9 mouse cellular contexts compared by ENCODE assay signal in the genomic region with DNA sequence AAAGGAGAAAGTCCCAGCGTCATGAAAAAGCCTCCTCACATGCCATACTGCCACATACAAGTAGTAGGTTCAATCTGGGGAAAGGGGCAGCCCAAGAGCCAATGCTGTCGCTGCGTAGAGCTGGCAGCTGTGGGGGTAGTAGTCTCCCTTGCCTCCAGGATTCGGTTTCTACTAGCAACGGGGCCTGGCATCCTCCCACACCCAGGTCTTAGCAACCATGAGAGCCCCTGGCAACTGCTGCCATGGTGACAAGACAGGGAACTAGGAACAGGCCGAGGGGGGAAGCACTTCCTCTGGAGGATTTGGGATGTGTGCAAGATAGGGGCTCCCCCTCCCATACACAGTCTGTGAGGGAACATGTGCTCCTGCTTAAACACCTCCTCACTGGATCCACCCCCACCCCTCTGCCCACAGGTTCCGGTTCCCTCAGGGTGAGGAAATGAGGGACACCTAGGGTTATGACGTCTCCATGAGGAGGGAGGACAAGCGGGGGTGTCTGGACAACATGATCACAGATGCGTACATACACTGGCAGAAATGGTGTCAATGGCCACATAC. TPM values are rescaled to one million over a fixed set of nuclear protein-coding genes. Genes with fewer than 3 reads are reported as not detected.
A peak's percentile ranks its signal among the peaks of the same experiment; 100 is the strongest.
DNase-seq lines count a peak whose midpoint lies in the region; ATAC-seq lines count a peak whose summit lies in the region.
"Had no signal": no experiment of that assay in that cellular context is flagged by ENCODE, and none has a peak within 500 bp of the region (broad histone marks: within the 10 kb centered on the region; RNA-seq: fewer than 3 reads in every experiment).

No protein-coding gene starts in this region.

- peak overlapping the region; percentile 34 for H3K4me2 ChIP-seq in forebrain, embryonic 15.5 days (replicated peaks)
- H3K4me2 ChIP-seq in neural tube, embryonic 13.5 days: peak overlapping the region; percentile 36
- no peak overlapping the region for H3K4me2 ChIP-seq in heart, embryonic 11.5 days
- H3K4me2 ChIP-seq: liver, embryonic 15.5 days had no signal

- peaks cover 78% of the 10 kb centered on the region for H3K4me1 ChIP-seq in forebrain, embryonic 15.5 days
- peaks cover 67% of the 10 kb centered on the region for H3K4me1 ChIP-seq in neural tube, embryonic 13.5 days (replicated peaks)
- H3K4me1 ChIP-seq in heart, embryonic 11.5 days (ENCODE audit: control insufficient read depth, insufficient read depth, low read length): peaks cover 20% of the 10 kb centered on the region

- no peaks in the 10 kb centered on the region for H3K9me3 ChIP-seq in forebrain, embryonic 15.5 days
- H3K9me3 ChIP-seq in neural tube, embryonic 13.5 days: no peaks in the 10 kb centered on the region
- no peaks in the 10 kb centered on the region for H3K9me3 ChIP-seq in heart, embryonic 11.5 days (replicated peaks; ENCODE audit: control insufficient read depth, low read length)
- H3K9me3 ChIP-seq: liver, embryonic 15.5 days had no signal

- WGBS in forebrain, embryonic 15.5 days: 22% methylated on average over 10 of the region's 10 CpGs
- WGBS in neural tube, embryonic 13.5 days: 27% methylated on average over 10 of the region's 10 CpGs
- WGBS in heart, embryonic 11.5 days (ENCODE audit: insufficient replicate concordance): 62% methylated on average over 10 of the region's 10 CpGs

- H3K27me3 ChIP-seq in forebrain, embryonic 15.5 days: no peaks in the 10 kb centered on the region
- H3K27me3 ChIP-seq in neural tube, embryonic 13.5 days: 0 out of 2 replicates have a peak, but pooled peaks cover under 1% of the 10 kb centered on the region
- peaks cover 33% of the 10 kb centered on the region for H3K27me3 ChIP-seq in heart, embryonic 11.5 days (ENCODE audit: control insufficient read depth, insufficient read depth, low read length)

- DNase-seq in cerebellum, postnatal 4 days (ENCODE audit: low spot score in 2 of 2): peak; percentile 57 to 82
- DNase-seq in layer of hippocampus, postnatal 10 days (ENCODE audit: low spot score in 2 of 2): peak; percentile 89 to 90
- no peak for DNase-seq in B cell, adult 2 months
- DNase-seq in spleen, postnatal 14 days (ENCODE audit: low spot score in 2 of 2): no peak
- no peak for DNase-seq in kidney, postnatal 36 days

- 0 out of 2 replicates have a peak overlapping the region, but pooled peaks have one; percentile 4 for H3K4me3 ChIP-seq in forebrain, embryonic 15.5 days
- no peak overlapping the region for H3K4me3 ChIP-seq in neural tube, embryonic 13.5 days
- no peak overlapping the region for H3K4me3 ChIP-seq in heart, embryonic 11.5 days (ENCODE audit: low read depth, low read length)
- H3K4me3 ChIP-seq: liver, embryonic 15.5 days had no signal

- no peak overlapping the region; the same call in 1 of the 2 replicates for H3K9ac ChIP-seq in forebrain, embryonic 15.5 days (replicated peaks)
- peak overlapping the region; percentile 48 for H3K9ac ChIP-seq in neural tube, embryonic 13.5 days
- H3K9ac ChIP-seq in heart, embryonic 11.5 days (ENCODE audit: low read depth, low read length): no peak overlapping the region
- H3K9ac ChIP-seq: liver, embryonic 15.5 days had no signal

- H3K27ac ChIP-seq in forebrain, embryonic 15.5 days (replicated peaks): peak overlapping the region; percentile 98
- peak overlapping the region; percentile 88 for H3K27ac ChIP-seq in neural tube, embryonic 13.5 days (replicated peaks)
- no peak overlapping the region for H3K27ac ChIP-seq in heart, embryonic 11.5 days (ENCODE audit: low read depth, low read length)
- H3K27ac ChIP-seq: liver, embryonic 15.5 days had no signal

- no peaks in the 10 kb centered on the region for H3K36me3 ChIP-seq in forebrain, embryonic 15.5 days
- H3K36me3 ChIP-seq in neural tube, embryonic 13.5 days: 0 out of 2 replicates have a peak, but pooled peaks cover 1% of the 10 kb centered on the region
- H3K36me3 ChIP-seq in heart, embryonic 11.5 days (ENCODE audit: control insufficient read depth, insufficient read depth, low read length): no peaks in the 10 kb centered on the region
- H3K36me3 ChIP-seq: liver, embryonic 15.5 days had no signal

- ATAC-seq in forebrain, embryonic 15.5 days (replicated peaks): peak; percentile 49
- peak; percentile 36 for ATAC-seq in neural tube, embryonic 13.5 days (ENCODE audit: low read depth)
- no peak for ATAC-seq in heart, embryonic 11.5 days (replicated peaks; ENCODE audit: insufficient number of reproducible peaks, low FRiP score, low TSS enrichment)

RNA-seq across cellular contexts. Expression of gene Dnajb5, which starts 2.8 kb away (rescaled TPM):
- 49.3 and 55.1 TPM in 2 replicates for polyA plus RNA-seq in forebrain, embryonic 15.5 days (2015; fragmentation: Nextera tagmentation; extraction: Ambion mirVana)
- 100 to 1,000 TPM; 192 to 205 TPM for total RNA-seq in layer of hippocampus, postnatal 10 days (2021)
- polyA plus RNA-seq in neural tube, embryonic 13.5 days (2015; fragmentation: Nextera tagmentation; extraction: Ambion mirVana): 50.1 and 50.5 TPM in 2 replicates
- polyA plus RNA-seq in heart, embryonic 11.5 days (2014; fragmentation: Nextera tagmentation; extraction: Ambion mirVana): 11.8 and 12.9 TPM in 2 replicates

RNA-seq across cellular contexts. Expression of gene 1700022I11Rik, which starts 22.6 kb away (rescaled TPM):
- 0.41 TPM in 2 replicates for polyA plus RNA-seq in forebrain, embryonic 15.5 days (2015; fragmentation: Nextera tagmentation; extraction: Ambion mirVana)
- total RNA-seq in layer of hippocampus, postnatal 10 days (2021): not detected
- polyA plus RNA-seq in neural tube, embryonic 13.5 days (2015; fragmentation: Nextera tagmentation; extraction: Ambion mirVana): 0.57 and 1.3 TPM in 2 replicates
- 0.36 and 0.69 TPM in 2 replicates for polyA plus RNA-seq in heart, embryonic 11.5 days (2014; fragmentation: Nextera tagmentation; extraction: Ambion mirVana)

RNA-seq across cellular contexts. Expression of gene Phf24, which starts 30.4 kb away (rescaled TPM):
- 20.5 and 22.2 TPM in 2 replicates for polyA plus RNA-seq in forebrain, embryonic 15.5 days (2015; fragmentation: Nextera tagmentation; extraction: Ambion mirVana)
- 100 to 1,000 TPM; 129 to 142 TPM for total RNA-seq in layer of hippocampus, postnatal 10 days (2021)
- polyA plus RNA-seq in neural tube, embryonic 13.5 days (2015; fragmentation: Nextera tagmentation; extraction: Ambion mirVana): 20.1 and 27.6 TPM in 2 replicates
- polyA plus RNA-seq in heart, embryonic 11.5 days (2014; fragmentation: Nextera tagmentation; extraction: Ambion mirVana): 1.9 and 2.4 TPM in 2 replicates

RNA-seq across cellular contexts. Expression of gene Vcp, which starts 53.5 kb away (rescaled TPM):
- polyA plus RNA-seq in forebrain, embryonic 15.5 days (2015; fragmentation: Nextera tagmentation; extraction: Ambion mirVana): 505 and 521 TPM in 2 replicates
- total RNA-seq in layer of hippocampus, postnatal 10 days (2021): 100 to 1,000 TPM; 249 to 263 TPM
- 526 and 554 TPM in 2 replicates for polyA plus RNA-seq in neural tube, embryonic 13.5 days (2015; fragmentation: Nextera tagmentation; extraction: Ambion mirVana)
- polyA plus RNA-seq in heart, embryonic 11.5 days (2014; fragmentation: Nextera tagmentation; extraction: Ambion mirVana): 472 and 544 TPM in 2 replicates

Comparison
In these comparisons a context has a peak if more than half of its experiments do, and no peak if none do; other contexts are left out.
1. DNase-seq: peak in cerebellum, postnatal 4 days (2 of 2) and layer of hippocampus, postnatal 10 days (2 of 2); none in B cell, adult 2 months (0 of 2), spleen, postnatal 14 days (0 of 2) and kidney, postnatal 36 days (0 of 2).